Mouse (Mus musculus) Patski (cell line): ENCODE measurements at regions not wholly inside any gene's neighbourhood (a gene's known extent, or its start where the extent isn't known, plus 50 kb on each side); places are given as distances from the start of the nearest gene placed in this dataset.

Source experiments
- ATAC-seq: fragments of 100-300 bp; one replicate; pipeline ENCODE4 v1.8.0; 2021
- CTCF ChIA-PET: fragments of 350-600 bp; sonication (Branson Sonifier 250); formaldehyde crosslinking; loops from one replicate; lab custom pipeline; 2022; ENCODE audit warnings: inconsistent platforms; lab: Charles Lee
- POLR2A ChIA-PET: fragments of 350-600 bp; sonication (Branson Sonifier 250); formaldehyde crosslinking; loops from one replicate; lab custom pipeline; 2022; ENCODE audit warnings: antibody characterized with exemption, inconsistent platforms; lab: Charles Lee
- DNase-seq: peaks from one replicate; pipeline ENCODE4 v3.0.0-alpha.2; 2011; ENCODE audit warnings: low read depth, low spot score
- H3K27me3 ChIP-seq: fragments of 371-371 bp; one replicate; pipeline ENCODE4 v1.5.1; 2021
- CTCF ChIP-seq: fragments of 100-300 bp; IDR thresholded peaks from one replicate; pipeline ENCODE4 v1.5.1; 2021
- in situ Hi-C: fragments of 300-500 bp; cut with MboI; formaldehyde crosslinking; loops from 3 replicates; pipeline ENCODE4 v1.11.1; 2018; ENCODE audit warnings: low pct_unique_long_range_greater_than_20kb, mixed read lengths

- in situ Hi-C loops, result no loop called here
- no peak for TF ChIP-seq CTCF
- DNase-seq (no peak), ATAC-seq (no peak)
- CTCF ChIA-PET, result interaction anchor here (1.0 kb wide), 1 partner anchor 52 kb away, joined by 3 read pairs; no protein-coding TSS in a partner anchor
- POLR2A ChIA-PET, result no interaction called here
- no peaks in the 10 kb centered on the region for H3K27me3 ChIP-seq
Measured at GRCm38 (mm10) chr9:32003730-32004129, 90.5 kb upstream of the Barx2 start.

- ChIA-PET POLR2A (no interaction called here), CTCF (interaction anchor here (1.0 to 1.3 kb wide), 2 partner anchors 11 to 25 kb away, joined by 3 read pairs; no protein-coding TSS in a partner anchor)
- DNase-seq (no peak), ATAC-seq (no peak)
- in situ Hi-C loops, result no loop called here
- H3K27me3 ChIP-seq, result no peaks in the 10 kb centered on the region
- no peak for TF ChIP-seq CTCF
Measured at GRCm38 (mm10) chr9:32005348-32005747, 92.1 kb upstream of the Barx2 start.

- in situ Hi-C loops, result no loop called here
- H3K27me3 ChIP-seq, result no peaks in the 10 kb centered on the region
- ChIA-PET CTCF (interaction anchor here (1.3 kb wide), 1 partner anchor 26 kb away, joined by 3 read pairs; no protein-coding TSS in a partner anchor), POLR2A (no interaction called here)
- ATAC-seq (no peak), DNase-seq (no peak)
- no peak for TF ChIP-seq CTCF
Measured at GRCm38 (mm10) chr9:32006350-32006749, 93.1 kb upstream of the Barx2 start.

GRCm38 (mm10) chr9:32010953-32011770 lies 97.9 kb upstream of the Barx2 start:
- in situ Hi-C loops, result no loop called here
- H3K27me3 ChIP-seq, result no peaks in the 10 kb centered on the region
- POLR2A ChIA-PET, result no interaction called here
- ATAC-seq, result no peak
- TF ChIP-seq CTCF, result no peak
- DNase-seq, result no peak
- CTCF ChIA-PET, result interaction anchor here (1.0 to 1.4 kb wide), 2 partner anchors 12 to 14 kb away, joined by 3 read pairs; no protein-coding TSS in a partner anchor

- no peaks in the 10 kb centered on the region for H3K27me3 ChIP-seq
- in situ Hi-C loops, result no loop called here
- CTCF ChIA-PET, result interaction anchor here (1.5 kb wide), 1 partner anchor 12 kb away, joined by 3 read pairs; no protein-coding TSS in a partner anchor
- POLR2A ChIA-PET, result no interaction called here
- no peak for TF ChIP-seq CTCF
- no peak for DNase-seq
- no peak for ATAC-seq
Measured at GRCm38 (mm10) chr9:32016286-32016685, 99.7 kb upstream of the Arhgap32 start.

- no peaks in the 10 kb centered on the region for H3K27me3 ChIP-seq
- ChIA-PET CTCF (interaction anchor here (1.0 kb wide), 1 partner anchor 47 kb away, joined by 3 read pairs; no protein-coding TSS in a partner anchor), POLR2A (no interaction called here)
- DNase-seq (no peak), ATAC-seq (no peak)
- no peak for TF ChIP-seq CTCF
- in situ Hi-C loops, result no loop called here
Measured at GRCm38 (mm10) chr9:32018020-32018419, 97.9 kb upstream of the Arhgap32 start.

GRCm38 (mm10) chr9:32019786-32020185 lies 96.2 kb upstream of the Arhgap32 start:
- no peaks in the 10 kb centered on the region for H3K27me3 ChIP-seq
- in situ Hi-C loops, result no loop called here
- no peak for TF ChIP-seq CTCF
- ATAC-seq, result no peak
- POLR2A ChIA-PET, result interaction anchor here (0.5 kb wide), 1 partner anchor 818 kb away, joined by 3 read pairs; no protein-coding TSS in a partner anchor
- CTCF ChIA-PET, result interaction anchor here (3.4 kb wide), 1 partner anchor 10 kb away, joined by 13 read pairs; no protein-coding TSS in a partner anchor
- no peak for DNase-seq

GRCm38 (mm10) chr9:32020942-32021731 lies 94.8 kb upstream of the Arhgap32 start:
- ATAC-seq (no peak), DNase-seq (no peak)
- no peaks in the 10 kb centered on the region for H3K27me3 ChIP-seq
- POLR2A ChIA-PET, result interaction anchor here (0.5 kb wide), 1 partner anchor 338 kb away, joined by 4 read pairs; no protein-coding TSS in a partner anchor
- CTCF ChIA-PET, result interaction anchor here (3.4 kb wide), 1 partner anchor 8 kb away, joined by 13 read pairs; no protein-coding TSS in a partner anchor
- in situ Hi-C loops, result no loop called here
- TF ChIP-seq CTCF, result no peak

- in situ Hi-C loops, result no loop called here
- CTCF ChIA-PET, result interaction anchor here (3.4 kb wide), 1 partner anchor 8 kb away, joined by 13 read pairs; no protein-coding TSS in a partner anchor
- no peak for TF ChIP-seq CTCF
- POLR2A ChIA-PET, result no interaction called here
- no peaks in the 10 kb centered on the region for H3K27me3 ChIP-seq
- no peak for DNase-seq
- ATAC-seq, result no peak
Measured at GRCm38 (mm10) chr9:32021755-32022154, 94.2 kb upstream of the Arhgap32 start.

- POLR2A ChIA-PET, result no interaction called here
Measured at GRCm38 (mm10) chr9:32022996-32023395, 92.9 kb upstream of the Arhgap32 start.

More at GRCm38 (mm10) chr9:32022996-32023395, 92.9 kb upstream of the Arhgap32 start:
- ATAC-seq (no peak), DNase-seq (no peak)
- TF ChIP-seq CTCF, result no peak
- CTCF ChIA-PET, result no interaction called here
- H3K27me3 ChIP-seq, result no peaks in the 10 kb centered on the region
- in situ Hi-C loops, result no loop called here
